Mouse (Mus musculus) liver, postnatal 0 days (tissue): Measurements from ENCODE around the gene Vps26c. TPM values are rescaled to one million over a fixed set of nuclear protein-coding genes. Genes with fewer than 3 reads are reported as not detected.

Source experiments
- ATAC-seq: fragments of 200-750 bp; cut with Nextera tagmentation; 2 replicates; pipeline ENCODE4 v1.8.0; 2017; ENCODE audit warnings: mild to moderate bottlenecking, moderate library complexity
- DNase-seq: peaks from one replicate; pipeline ENCODE4 v3.0.0-alpha.2; 2016
- H3K27ac ChIP-seq: fragments of 300-500 bp; sonication (generic); 2 replicates; pipeline ENCODE4 v1.5.1; 2014; ENCODE audit warnings: antibody characterized with exemption, moderate library complexity, mild to moderate bottlenecking, low read depth
- H3K27me3 ChIP-seq: fragments of 300-500 bp; sonication (generic); 2 replicates; pipeline ENCODE4 v1.6.1; 2014; ENCODE audit warnings: low read length, control low read depth, mixed read lengths; ENCODE audit not compliant: insufficient read depth
- H3K36me3 ChIP-seq: fragments of 300-500 bp; sonication (generic); replicated peaks from 2 replicates; pipeline ENCODE4 v1.6.1; 2014; ENCODE audit warnings: mild to moderate bottlenecking, control low read depth, low read length, moderate library complexity, mixed read lengths; ENCODE audit not compliant: insufficient read depth
- H3K4me1 ChIP-seq: fragments of 300-500 bp; sonication (generic); 2 replicates; pipeline ENCODE4 v1.6.1; 2014; ENCODE audit warnings: antibody characterized with exemption, mild to moderate bottlenecking, control low read depth; ENCODE audit not compliant: insufficient read depth
- H3K4me2 ChIP-seq: fragments of 300-500 bp; sonication (generic); 2 replicates; pipeline ENCODE4 v1.6.1; 2014; ENCODE audit warnings: low read depth, mild to moderate bottlenecking, low read length, moderate library complexity, mixed read lengths
- H3K4me3 ChIP-seq: fragments of 300-500 bp; sonication (generic); 2 replicates; pipeline ENCODE4 v1.5.1; 2014; ENCODE audit warnings: low read depth, low read length
- H3K9ac ChIP-seq: fragments of 300-500 bp; sonication (generic); replicated peaks from 2 replicates; pipeline ENCODE4 v1.6.1; 2014; ENCODE audit warnings: mild to moderate bottlenecking, moderate library complexity
- H3K9me3 ChIP-seq: fragments of 300-500 bp; sonication (generic); 2 replicates; pipeline ENCODE4 v1.6.1; 2016; ENCODE audit warnings: mild to moderate bottlenecking, control low read depth, low read length, mixed read lengths
- CTCF ChIP-seq: sonication (generic); IDR thresholded peaks from 2 replicates; pipeline ENCODE4 v1.5.1; 2016; ENCODE audit warnings: antibody characterized with exemption, low read depth
- EP300 ChIP-seq: IDR thresholded peaks from 2 replicates; pipeline ENCODE4 v1.6.1; 2016; ENCODE audit warnings: antibody characterized with exemption, low read depth, mild to moderate bottlenecking
- WGBS: fragments of 180-500 bp; shearing (Covaris S2); extraction: QIAGEN DNeasy Blood & Tissue Kit; methylation state at CpG from one replicate; pipeline ENCODE4 v1.1.7; 2014; ENCODE audit not compliant: insufficient replicate concordance; 5-methylcytosine and 5-hydroxymethylcytosine counted together
- polyA plus RNA-seq: library from polyadenylated mRNA; unstranded; fragments of >200 nt; fragmentation: Nextera tagmentation; extraction: Ambion mirVana; gene quantifications from 2 replicates; pipeline ENCODE4 v1.2.1, GENCODE M21; 2015

Gene Vps26c
- polyA plus RNA-seq, 1 experiment from 2014 or later = 16.4 TPM

DNA sequence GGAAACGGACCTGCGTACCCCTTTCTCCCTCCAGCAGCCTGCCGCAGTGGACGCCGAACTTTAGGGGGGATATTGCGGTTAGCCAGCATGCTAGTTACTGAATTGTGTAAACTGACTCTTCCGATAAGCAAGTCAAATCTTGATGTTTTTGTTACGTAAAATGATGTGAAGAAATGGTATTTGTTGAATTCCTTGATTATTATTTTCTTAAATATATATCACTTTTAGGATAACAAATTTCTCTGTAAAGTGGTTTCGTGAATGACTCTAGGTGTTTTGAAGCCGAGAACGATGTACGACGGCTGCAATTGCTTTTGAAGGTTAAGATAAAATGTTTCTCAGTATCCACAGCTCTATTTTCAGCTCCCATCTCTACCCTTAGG lies 513 bp upstream of the Vps26c start:
- peak overlapping the region; percentile 98 for H3K27ac ChIP-seq
- peak overlapping the region; percentile 93 for H3K4me3 ChIP-seq
- H3K36me3 ChIP-seq = no peaks in the 10 kb centered on the region
- 3% methylated on average over 13 of the region's 13 CpGs for WGBS
- ATAC-seq = no peak
- H3K27me3 ChIP-seq = no peaks in the 10 kb centered on the region
- H3K9me3 ChIP-seq = no peaks in the 10 kb centered on the region
- peak overlapping the region; percentile 87 for H3K4me2 ChIP-seq
- H3K4me1 ChIP-seq = peaks cover 38% of the 10 kb centered on the region
- H3K9ac ChIP-seq = peak overlapping the region; percentile 90
- no peak for TF ChIP-seq CTCF
- DNase-seq = no peak

DNA sequence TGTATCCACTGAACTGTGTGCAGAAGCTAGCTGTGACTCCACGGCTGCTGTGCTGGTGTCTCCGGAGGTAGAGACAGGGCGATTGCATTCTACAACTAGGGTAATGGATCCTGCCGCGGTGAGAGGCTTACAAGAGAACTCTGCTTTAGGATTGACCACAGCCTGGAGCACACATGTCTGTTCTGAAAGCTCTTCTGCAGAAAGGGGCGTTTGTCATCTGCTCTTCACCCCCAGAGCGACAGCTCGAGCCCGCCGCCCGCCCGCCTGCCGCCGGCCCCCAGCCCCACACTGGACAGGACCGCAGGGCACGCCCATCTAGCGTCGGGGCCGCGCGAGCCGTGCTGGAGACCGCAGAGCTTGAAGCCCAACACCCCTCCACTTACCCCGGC lies 681 bp downstream of the Vps26c start:
- H3K27ac ChIP-seq = peak overlapping the region; percentile 98
- ATAC-seq (peak; percentile 25), DNase-seq (no peak)
- TF ChIP-seq EP300 (no peak), CTCF (no peak)
- no peaks in the 10 kb centered on the region for H3K36me3 ChIP-seq
- H3K4me2 ChIP-seq = peak overlapping the region; percentile 87
- H3K9ac ChIP-seq = peak overlapping the region; percentile 90
- peaks cover 37% of the 10 kb centered on the region for H3K4me1 ChIP-seq
- no peaks in the 10 kb centered on the region for H3K27me3 ChIP-seq
- H3K4me3 ChIP-seq = peak overlapping the region; percentile 93
- H3K9me3 ChIP-seq = no peaks in the 10 kb centered on the region
- 0% methylated on average over 24 of the region's 24 CpGs for WGBS

DNA sequence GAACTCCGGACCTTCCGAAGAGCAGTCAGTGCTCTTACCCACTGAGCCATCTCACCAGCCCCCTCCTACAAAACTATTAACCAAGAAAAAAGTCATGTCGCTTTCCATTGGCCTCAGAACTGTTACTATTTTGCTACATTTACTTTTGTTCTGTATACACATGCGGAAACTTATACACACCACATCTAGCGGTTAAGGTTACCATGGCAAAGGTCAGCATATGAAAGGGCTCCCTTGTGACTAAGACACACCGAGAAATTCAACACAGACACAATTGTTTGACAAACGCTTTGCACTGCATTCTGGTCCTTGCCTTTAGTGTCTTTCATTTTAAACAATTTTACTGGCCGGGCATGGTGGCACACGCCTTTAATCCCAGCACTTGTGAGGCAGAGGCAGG lies 1.9 kb downstream of the Vps26c start:
- H3K36me3 ChIP-seq = no peaks in the 10 kb centered on the region
- H3K4me3 ChIP-seq = no peak overlapping the region
- peak overlapping the region; percentile 87; the same call in 1 of the 2 replicates for H3K4me2 ChIP-seq
- H3K27me3 ChIP-seq = no peaks in the 10 kb centered on the region
- peaks cover 43% of the 10 kb centered on the region for H3K4me1 ChIP-seq
- ATAC-seq (no peak), DNase-seq (no peak)
- no peak overlapping the region for H3K9ac ChIP-seq
- peak overlapping the region; percentile 98 for H3K27ac ChIP-seq
- TF ChIP-seq CTCF (no peak), EP300 (no peak)
- no peaks in the 10 kb centered on the region for H3K9me3 ChIP-seq
- WGBS = 79% methylated on average over 9 of the region's 9 CpGs

GRCm38 (mm10) chr16:94523594-94524377 lies 2.8 kb downstream of the Vps26c start:
- H3K4me1 ChIP-seq = peaks cover 48% of the 10 kb centered on the region
- H3K4me2 ChIP-seq = 0 out of 2 replicates have a peak overlapping the region, but pooled peaks have one; percentile 0
- H3K9ac ChIP-seq = no peak overlapping the region
- H3K36me3 ChIP-seq = no peaks in the 10 kb centered on the region
- H3K27ac ChIP-seq = peak overlapping the region; percentile 5; the same call in 1 of the 2 replicates
- H3K27me3 ChIP-seq = no peaks in the 10 kb centered on the region
- ATAC-seq = no peak
- H3K4me3 ChIP-seq = no peak overlapping the region
- no peak for DNase-seq
- TF ChIP-seq CTCF (no peak), EP300 (no peak)
- no peaks in the 10 kb centered on the region for H3K9me3 ChIP-seq
- WGBS = 57% methylated on average over 6 of the region's 6 CpGs

GRCm38 (mm10) chr16:94519028-94519427 lies 7.6 kb downstream of the Vps26c start:
- TF ChIP-seq EP300 = no peak
- TF ChIP-seq CTCF = no peak
- 0 out of 2 replicates have a peak, but pooled peaks cover 3% of the 10 kb centered on the region for H3K36me3 ChIP-seq
- H3K27ac ChIP-seq = peak overlapping the region; percentile 87
- DNase-seq (peak; percentile 54), ATAC-seq (peak; percentile 54)
- no peaks in the 10 kb centered on the region for H3K27me3 ChIP-seq
- H3K4me3 ChIP-seq = no peak overlapping the region
- H3K9me3 ChIP-seq = no peaks in the 10 kb centered on the region
- no peak overlapping the region for H3K9ac ChIP-seq
- H3K4me2 ChIP-seq = 0 out of 2 replicates have a peak overlapping the region, but pooled peaks have one; percentile 24
- peaks cover 42% of the 10 kb centered on the region for H3K4me1 ChIP-seq
- WGBS = 15% methylated on average over 6 of the region's 6 CpGs

DNA sequence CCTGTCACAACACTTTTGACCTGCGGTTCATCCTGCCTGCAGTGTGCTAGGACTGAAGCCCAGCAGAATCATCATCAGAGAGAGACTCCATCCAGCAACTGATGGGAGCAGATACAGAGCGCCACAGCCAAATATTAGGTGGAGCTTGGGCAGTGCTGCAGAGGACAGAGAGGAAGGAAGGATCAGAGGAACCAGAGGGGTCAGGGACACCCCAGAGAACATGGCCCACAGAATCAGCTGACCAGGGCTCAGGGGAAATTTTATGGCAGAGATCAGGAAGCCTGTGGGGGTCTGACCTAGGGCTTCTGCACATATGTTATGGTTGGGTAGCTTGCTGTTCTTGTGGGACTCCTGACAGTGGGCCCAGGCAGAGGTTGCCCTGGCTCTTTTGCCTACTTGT lies 9.0 kb downstream of the Vps26c start:
- Histone ChIP-seq H3K27ac (peak overlapping the region; percentile 36; the same call in 1 of the 2 replicates), H3K4me3 (no peak overlapping the region), H3K27me3 (no peaks in the 10 kb centered on the region), H3K4me2 (no peak overlapping the region), H3K9ac (no peak overlapping the region), H3K4me1 (peaks cover 35% of the 10 kb centered on the region), H3K36me3 (0 out of 2 replicates have a peak, but pooled peaks cover 9% of the 10 kb centered on the region), H3K9me3 (no peaks in the 10 kb centered on the region)
- DNase-seq (no peak), ATAC-seq (peak; percentile 12; the same call in 1 of the 2 replicates)
- TF ChIP-seq EP300 (no peak), CTCF (no peak)
- WGBS = 57% methylated on average over 2 of the region's 2 CpGs
